Mouse (Mus musculus): ENCODE measurements around the gene Pld4.

DNA sequence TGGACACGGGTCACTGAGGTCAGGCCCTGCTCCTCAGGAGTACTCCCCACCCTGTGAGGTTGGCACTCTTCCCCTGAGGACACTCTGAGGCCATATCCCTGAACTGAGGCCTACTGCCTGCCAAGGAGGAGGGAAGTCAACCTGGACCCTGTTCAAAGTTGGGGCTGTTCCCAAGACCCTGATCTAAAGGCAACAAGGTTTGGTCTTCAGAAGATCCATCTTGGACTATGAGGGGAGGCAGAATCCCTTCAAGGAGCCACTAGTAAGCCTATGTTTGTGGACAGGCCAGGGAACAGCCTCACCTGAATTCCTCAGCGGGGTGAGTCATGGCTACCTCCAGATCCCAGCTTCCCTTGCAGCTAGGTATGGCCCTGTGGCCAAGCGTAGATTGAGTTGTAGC lies 984 bp upstream of the Pld4 start:
- TF ChIP-seq CTCF (conservative IDR thresholded peaks at IDR 0.05; ENCODE audit: low read length) (no peak), POU5F1 (IDR thresholded peaks at IDR 0.05; ENCODE audit: borderline replicate concordance, low read length) (no peak)

Measured in E14TG2a.4 (cell line).